In genomic region chr9:72155250-72156138, GRCm38 (mm10) we compare ENCODE assay signal across 8 mouse cellular contexts. TPM values are rescaled to one million over a fixed set of nuclear protein-coding genes. Genes with fewer than 3 reads are reported as not detected.
DNase-seq lines count a peak whose midpoint lies in the region; ATAC-seq and TF ChIP-seq lines count a peak whose summit lies in the region.

No protein-coding gene starts in this region.

- H3K4me2 ChIP-seq in heart, embryonic 13.5 days: peak overlapping the region; percentile 64
- peak overlapping the region; percentile 48 for H3K4me2 ChIP-seq in embryonic facial prominence, embryonic 13.5 days
- peak overlapping the region; percentile 57 for H3K4me2 ChIP-seq in neural tube, embryonic 14.5 days (ENCODE audit: low read depth, low read length)

- 0 out of 2 replicates have a peak, but pooled peaks cover 4% of the 10 kb centered on the region for H3K4me1 ChIP-seq in heart, embryonic 13.5 days
- peaks cover 5% of the 10 kb centered on the region; the same call in 1 of the 2 replicates for H3K4me1 ChIP-seq in embryonic facial prominence, embryonic 13.5 days
- H3K4me1 ChIP-seq in neural tube, embryonic 14.5 days (ENCODE audit: control insufficient read depth, insufficient read depth, low read length): 0 out of 2 replicates have a peak, but pooled peaks cover 4% of the 10 kb centered on the region

- H3K9me3 ChIP-seq in heart, embryonic 13.5 days: no peaks in the 10 kb centered on the region; the same call in 1 of the 2 replicates
- no peaks in the 10 kb centered on the region for H3K9me3 ChIP-seq in embryonic facial prominence, embryonic 13.5 days
- H3K9me3 ChIP-seq in neural tube, embryonic 14.5 days (ENCODE audit: control insufficient read depth, low read length): no peaks in the 10 kb centered on the region

- H3K27ac ChIP-seq in heart, embryonic 13.5 days (replicated peaks): no peak overlapping the region
- no peak overlapping the region for H3K27ac ChIP-seq in embryonic facial prominence, embryonic 13.5 days
- H3K27ac ChIP-seq in neural tube, embryonic 14.5 days (ENCODE audit: low read depth, low read length): no peak overlapping the region

- intact Hi-C loops in left cerebral cortex, postnatal 25 days (cut with DNase I): loop anchor here (1.0 kb wide), 1 partner anchor 37 kb away; no protein-coding TSS in a partner anchor

- peak overlapping the region; percentile 37 for H3K4me3 ChIP-seq in heart, embryonic 13.5 days
- peak overlapping the region; percentile 19; the same call in 1 of the 2 replicates for H3K4me3 ChIP-seq in embryonic facial prominence, embryonic 13.5 days
- peak overlapping the region; percentile 22 for H3K4me3 ChIP-seq in neural tube, embryonic 14.5 days (ENCODE audit: low read depth, low read length)

- H3K36me3 ChIP-seq in heart, embryonic 13.5 days: no peaks in the 10 kb centered on the region
- H3K36me3 ChIP-seq in embryonic facial prominence, embryonic 13.5 days: no peaks in the 10 kb centered on the region
- no peaks in the 10 kb centered on the region for H3K36me3 ChIP-seq in neural tube, embryonic 14.5 days (ENCODE audit: control insufficient read depth, insufficient read depth, low read length)

- no peak for TF ChIP-seq POLR2A in brain, embryonic 14.5 days (IDR thresholded peaks at IDR 0.05; ENCODE audit: borderline replicate concordance, extremely low read depth, insufficient read depth, insufficient read length, poor library complexity, severe bottlenecking)

- no peak for ATAC-seq in heart, embryonic 13.5 days (ENCODE audit: extremely low read depth, insufficient number of reproducible peaks, low FRiP score, low TSS enrichment)
- ATAC-seq in embryonic facial prominence, embryonic 13.5 days (ENCODE audit: insufficient number of reproducible peaks, insufficient read depth, low FRiP score, low TSS enrichment, low read depth): no peak
- ATAC-seq in neural tube, embryonic 14.5 days (ENCODE audit: low read depth): 0 out of 2 replicates have a peak, but pooled peaks have one; percentile 44

- no peak for TF ChIP-seq CTCF in brain, embryonic 14.5 days (IDR thresholded peaks at IDR 0.05; ENCODE audit: borderline replicate concordance, extremely low read depth, insufficient read depth, insufficient read length)

- DNase-seq in heart, postnatal 4 days: no peak
- DNase-seq in brain, embryonic 14.5 days (ENCODE audit: low read depth): peak; percentile 87
- peak; percentile 24 to 73 for DNase-seq in left cerebral cortex, postnatal 25 days (ENCODE audit: low spot score in 2 of 2)
- no peak for DNase-seq in spleen, postnatal 14 days (ENCODE audit: low spot score in 2 of 2)
- no peak for DNase-seq in testis, postnatal 10 days (ENCODE audit: low spot score)

- 39% methylated on average over 21 of the region's 21 CpGs for WGBS in heart, embryonic 13.5 days
- 33% methylated on average over 21 of the region's 21 CpGs for WGBS in embryonic facial prominence, embryonic 13.5 days
- 12% methylated on average over 21 of the region's 21 CpGs for WGBS in neural tube, embryonic 14.5 days

- peak overlapping the region; percentile 64 for H3K9ac ChIP-seq in heart, embryonic 13.5 days
- 0 out of 2 replicates have a peak overlapping the region, but pooled peaks have one; percentile 8 for H3K9ac ChIP-seq in embryonic facial prominence, embryonic 13.5 days
- peak overlapping the region; percentile 1; the same call in 1 of the 2 replicates for H3K9ac ChIP-seq in neural tube, embryonic 14.5 days (replicated peaks; ENCODE audit: low read depth, low read length)

- H3K27me3 ChIP-seq in heart, embryonic 13.5 days (replicated peaks): peaks cover 4% of the 10 kb centered on the region; the same call in 1 of the 2 replicates
- H3K27me3 ChIP-seq in embryonic facial prominence, embryonic 13.5 days: no peaks in the 10 kb centered on the region
- no peaks in the 10 kb centered on the region for H3K27me3 ChIP-seq in neural tube, embryonic 14.5 days (ENCODE audit: control insufficient read depth, insufficient read depth, low read length)

RNA-seq across cellular contexts. Expression of gene Tcf12, which starts 43.8 kb away (rescaled TPM):
- 29.7 and 31.9 TPM in 2 replicates for polyA plus RNA-seq in heart, embryonic 13.5 days (2015; fragmentation: Nextera tagmentation; extraction: Ambion mirVana)
- 10 to 100 TPM; 77.3 to 81.9 TPM for total RNA-seq in heart, postnatal 4 days (2021)
- polyA plus RNA-seq in brain, embryonic 14.5 days (2012; rRNA removed): 140 and 156 TPM in 2 replicates
- polyA plus RNA-seq in embryonic facial prominence, embryonic 13.5 days (2015; fragmentation: Nextera tagmentation; extraction: Ambion mirVana): 129 and 143 TPM in 2 replicates
- total RNA-seq in left cerebral cortex, postnatal 25 days (2021): 10 to 100 TPM; 43.9 to 50.3 TPM
- 74.1 and 93.6 TPM in 2 replicates for polyA plus RNA-seq in neural tube, embryonic 14.5 days (2014; fragmentation: Nextera tagmentation; extraction: Ambion mirVana)

Comparison
In these comparisons a context has a peak if more than half of its experiments do, and no peak if none do; other contexts are left out.
1. H3K9ac ChIP-seq: peak in every context shown above with its lines; median percentile 64 in heart, embryonic 13.5 days; 8 in embryonic facial prominence, embryonic 13.5 days; 1 in neural tube, embryonic 14.5 days.
2. DNase-seq: peak in brain, embryonic 14.5 days (single experiment) and left cerebral cortex, postnatal 25 days (2 of 2); none in heart, postnatal 4 days (single experiment), spleen, postnatal 14 days (0 of 2) and testis, postnatal 10 days (single experiment).
3. Peak in every context shown above with its lines, with median percentiles within 50 percentile points of each other: H3K4me2 ChIP-seq and H3K4me3 ChIP-seq.